Mouse (Mus musculus) forelimb bud, embryonic 11.5 days (tissue): ENCODE data around the gene Cel.

Source experiments
- DNase-seq: peaks from one replicate; pipeline ENCODE4 v3.0.0-alpha.2; 2012; ENCODE audit warnings: low read depth, low spot score

The Cel gene

GRCm38 (mm10) chr2:28563303-28563702, at the start of gene Cel:
Gene Cel, minus strand, starts transcription at chr2:28563403.
- DNase-seq = no peak

GRCm38 (mm10) chr2:28612436-28613063, 49.3 kb upstream of the Cel start:
- DNase-seq = no peak

GRCm38 (mm10) chr2:28611407-28611787, 48.2 kb upstream of the Cel start:
- no peak for DNase-seq

- no peak for DNase-seq
Measured at GRCm38 (mm10) chr2:28610716-28611406, 47.7 kb upstream of the Cel start.

- DNase-seq = no peak
Measured at GRCm38 (mm10) chr2:28609851-28610250, 46.6 kb upstream of the Cel start.

- no peak for DNase-seq
Measured at GRCm38 (mm10) chr2:28607341-28608165, 44.4 kb upstream of the Cel start.

GRCm38 (mm10) chr2:28606601-28607340, 43.6 kb upstream of the Cel start:
- DNase-seq = no peak

GRCm38 (mm10) chr2:28605789-28606541, 42.8 kb upstream of the Cel start:
- DNase-seq = no peak

GRCm38 (mm10) chr2:28603542-28603941, 40.3 kb upstream of the Cel start:
- DNase-seq = no peak

GRCm38 (mm10) chr2:28601720-28602590, 38.8 kb upstream of the Cel start:
- DNase-seq = no peak

GRCm38 (mm10) chr2:28599569-28599900, 36.3 kb upstream of the Cel start:
- DNase-seq = no peak

GRCm38 (mm10) chr2:28598692-28599568, 35.7 kb upstream of the Cel start:
- DNase-seq = no peak

GRCm38 (mm10) chr2:28597733-28598547, 34.7 kb upstream of the Cel start:
- DNase-seq = no peak

GRCm38 (mm10) chr2:28596998-28597397, 33.8 kb upstream of the Cel start:
- DNase-seq = no peak

GRCm38 (mm10) chr2:28596021-28596420, 32.8 kb upstream of the Cel start:
- DNase-seq = no peak

- DNase-seq = peak; percentile 57
Measured at GRCm38 (mm10) chr2:28592809-28593208, 29.6 kb upstream of the Cel start.

GRCm38 (mm10) chr2:28591479-28591878, 28.3 kb upstream of the Cel start:
- no peak for DNase-seq

- no peak for DNase-seq
Measured at GRCm38 (mm10) chr2:28588574-28588973, 25.4 kb upstream of the Cel start.
